Mouse (Mus musculus): ENCODE results near the gene Iqgap3.
A peak's percentile ranks its signal among the peaks of the same experiment; 100 is the strongest.

Iqgap3 gene

GRCm38 (mm10) chr3:88081345-88082223, at the start of gene Iqgap3:
TSS of gene Iqgap3 (plus strand) at chr3:88081971.
- DNase-seq: peak; percentile 81

- no peak for DNase-seq
These were observed 48.3 kb upstream of the Iqgap3 start for GRCm38 (mm10) chr3:88033506-88033905.

- no peak for DNase-seq
These were observed 46.0 kb upstream of the Iqgap3 start for GRCm38 (mm10) chr3:88035561-88036293.

GRCm38 (mm10) chr3:88042661-88043421, 38.9 kb upstream of the Iqgap3 start, which contains the start of gene Gpatch4:
TSS of gene Gpatch4 (plus strand) at chr3:88043108.
- DNase-seq: peak; percentile 81

- no peak for DNase-seq
These were observed 32.2 kb upstream of the Iqgap3 start for GRCm38 (mm10) chr3:88049532-88049931.

- no peak for DNase-seq
These were observed 24.7 kb upstream of the Iqgap3 start for GRCm38 (mm10) chr3:88057030-88057429.

- peak; percentile 82 for DNase-seq
These were observed 23.7 kb upstream of the Iqgap3 start, which contains the start of gene Naxe for GRCm38 (mm10) chr3:88057902-88058696. TSS of gene Naxe (minus strand) at chr3:88058495.

- no peak for DNase-seq
These were observed 13.4 kb upstream of the Iqgap3 start for GRCm38 (mm10) chr3:88068386-88068785.

GRCm38 (mm10) chr3:88071783-88072182, 10.0 kb upstream of the Iqgap3 start:
- DNase-seq: peak; percentile 81

GRCm38 (mm10) chr3:88073631-88074030, 8.1 kb upstream of the Iqgap3 start:
- no peak for DNase-seq

- no peak for DNase-seq
These were observed 7.4 kb upstream of the Iqgap3 start for GRCm38 (mm10) chr3:88074351-88074750.

GRCm38 (mm10) chr3:88074766-88075165, 7.0 kb upstream of the Iqgap3 start:
- DNase-seq: no peak

GRCm38 (mm10) chr3:88077441-88077840, 4.3 kb upstream of the Iqgap3 start:
- no peak for DNase-seq

GRCm38 (mm10) chr3:88078204-88078603, 3.6 kb upstream of the Iqgap3 start, which contains the start of gene Ttc24:
TSS of gene Ttc24 (minus strand) at chr3:88078304.
- no peak for DNase-seq

- no peak for DNase-seq
These were observed 450 bp downstream of the Iqgap3 start for GRCm38 (mm10) chr3:88082224-88082618.

- DNase-seq: no peak
These were observed 892 bp downstream of the Iqgap3 start for GRCm38 (mm10) chr3:88082663-88083062.

GRCm38 (mm10) chr3:88084001-88084400, 2.2 kb downstream of the Iqgap3 start:
- DNase-seq: no peak

GRCm38 (mm10) chr3:88085459-88085858, 3.7 kb downstream of the Iqgap3 start:
- DNase-seq: no peak

GRCm38 (mm10) chr3:88087688-88088087, 5.9 kb downstream of the Iqgap3 start:
- DNase-seq: peak; percentile 28

GRCm38 (mm10) chr3:88090106-88090505, 8.3 kb downstream of the Iqgap3 start:
- no peak for DNase-seq

- DNase-seq: no peak
These were observed 8.8 kb downstream of the Iqgap3 start for GRCm38 (mm10) chr3:88090616-88091015.

- DNase-seq: no peak
These were observed 12.4 kb downstream of the Iqgap3 start for GRCm38 (mm10) chr3:88094126-88094525.

Data from cerebellum, adult 11 months (tissue).